Mouse (Mus musculus): ENCODE measurements around the gene Clp1. TPM values are rescaled to one million over a fixed set of nuclear protein-coding genes. Genes with fewer than 3 reads are reported as not detected.

Clp1 gene
- total and polyA plus RNA-seq, 3 experiments, result 27.1 to 29.8 TPM; not detected in 1

DNA sequence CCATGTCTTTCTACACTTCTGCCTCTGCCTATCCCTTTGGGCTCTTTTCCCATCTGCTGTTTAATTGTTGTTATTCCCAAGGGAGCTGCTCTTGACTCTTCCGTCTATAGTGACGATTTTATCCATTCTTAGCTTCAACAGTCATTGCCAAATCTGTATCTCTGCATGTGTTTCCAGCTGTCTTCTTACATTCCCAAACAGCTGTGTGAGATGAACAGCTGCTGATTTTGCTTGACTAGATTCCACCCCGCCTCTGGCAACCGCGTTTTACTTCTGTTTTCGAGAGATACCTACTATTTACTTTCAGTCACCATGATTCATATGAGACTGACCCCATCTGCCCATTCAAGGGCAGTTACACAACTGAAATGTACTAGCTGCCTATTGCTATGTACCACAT lies 23.0 kb upstream of the Clp1 start:
- H3K27me3 ChIP-seq (ENCODE audit: control insufficient read depth in 1 of 2, insufficient read depth in 2 of 2, low read length in 2 of 2), result peaks cover 27 to 51% of the 10 kb centered on the region in 2 experiments

GRCm38 (mm10) chr2:84744126-84744525 lies 17.0 kb upstream of the Clp1 start:
- no peaks in the 10 kb centered on the region for H3K4me1 ChIP-seq (ENCODE audit: control insufficient read depth in 1 of 2, insufficient read depth in 2 of 2, low read length in 2 of 2)
- H3K79me2 ChIP-seq (ENCODE audit: control insufficient read depth, insufficient read depth, low read length, poor library complexity), result no peaks in the 10 kb centered on the region
- H3K27me3 ChIP-seq (ENCODE audit: control insufficient read depth in 1 of 2, insufficient read depth in 2 of 2, low read length in 2 of 2), result peaks cover 14 to 36% of the 10 kb centered on the region in 2 experiments
- no peak for TF ChIP-seq POLR2AphosphoS2 (IDR thresholded peaks at IDR 0.05; ENCODE audit: low read length)
- no peak overlapping the region for H3K4me3 ChIP-seq (ENCODE audit: control insufficient read depth in 1 of 2, insufficient read depth in 1 of 2, low read depth in 2 of 2, low read length in 2 of 2)
- DNase-seq (ENCODE audit: low read depth, low spot score), result no peak
- no peaks in the 10 kb centered on the region for H3K9me3 ChIP-seq (replicated peaks; ENCODE audit: insufficient read depth, low read length)
- H3K36me3 ChIP-seq (ENCODE audit: control insufficient read depth in 1 of 2, insufficient read depth in 2 of 2, low read length in 2 of 2), result no peaks in the 10 kb centered on the region
- H3K9ac ChIP-seq (ENCODE audit: control insufficient read depth, low read depth, low read length, poor library complexity, severe bottlenecking), result no peak overlapping the region
- no peak overlapping the region for H3K27ac ChIP-seq (ENCODE audit: control insufficient read depth, low read depth, low read length)

More for the DNA sequence above, 23.0 kb upstream of the Clp1 start:
- H3K36me3 ChIP-seq (ENCODE audit: control insufficient read depth in 1 of 2, insufficient read depth in 2 of 2, low read length in 2 of 2), result no peaks in the 10 kb centered on the region
- H3K4me3 ChIP-seq (ENCODE audit: control insufficient read depth in 1 of 2, insufficient read depth in 1 of 2, low read depth in 2 of 2, low read length in 2 of 2), result no peak overlapping the region
- H3K4me1 ChIP-seq (ENCODE audit: control insufficient read depth in 1 of 2, insufficient read depth in 2 of 2, low read length in 2 of 2), result no peaks in the 10 kb centered on the region
- H3K9me3 ChIP-seq (replicated peaks; ENCODE audit: insufficient read depth, low read length), result no peaks in the 10 kb centered on the region
- H3K9ac ChIP-seq (ENCODE audit: control insufficient read depth, low read depth, low read length, poor library complexity, severe bottlenecking), result no peak overlapping the region
- TF ChIP-seq MYB (IDR thresholded peaks at IDR 0.05; ENCODE audit: low read depth, low read length), result no peak
- TF ChIP-seq UBTF (IDR thresholded peaks at IDR 0.05; ENCODE audit: borderline replicate concordance, insufficient read depth, low read depth, low read length), result no peak
- TF ChIP-seq EP300 (IDR thresholded peaks at IDR 0.05; ENCODE audit: low read depth in 1 of 2, low read length in 2 of 2), result no peak
- no peak for TF ChIP-seq MAZ (IDR thresholded peaks at IDR 0.05; ENCODE audit: low read depth, low read length)
- no peak for TF ChIP-seq BHLHE40 (IDR thresholded peaks at IDR 0.05; ENCODE audit: borderline replicate concordance, low read depth, low read length)
- no peak for TF ChIP-seq HCFC1 (IDR thresholded peaks at IDR 0.05; ENCODE audit: low read depth, low read length)
- TF ChIP-seq ZKSCAN1 (IDR thresholded peaks at IDR 0.05; ENCODE audit: low read depth, low read length), result no peak
- no peak for TF ChIP-seq CHD2 (IDR thresholded peaks at IDR 0.05; ENCODE audit: low read length)
- TF ChIP-seq JUND (IDR thresholded peaks at IDR 0.05; ENCODE audit: low read depth, low read length), result no peak
- TF ChIP-seq SMC3 (IDR thresholded peaks at IDR 0.05; ENCODE audit: low read depth, low read length), result no peak
- no peak overlapping the region for H3K27ac ChIP-seq (ENCODE audit: control insufficient read depth, low read depth, low read length)
- no peak for DNase-seq (ENCODE audit: low read depth, low spot score)
- H3K79me2 ChIP-seq (ENCODE audit: control insufficient read depth, insufficient read depth, low read length, poor library complexity), result no peaks in the 10 kb centered on the region

- H3K9ac ChIP-seq (ENCODE audit: control insufficient read depth, low read depth, low read length, poor library complexity, severe bottlenecking), result no peak within 1 kb of the TSS
- no peak for TF ChIP-seq USF2 (IDR thresholded peaks at IDR 0.05; ENCODE audit: borderline replicate concordance in 1 of 2, insufficient read depth in 1 of 2, low read depth in 1 of 2, low read length in 2 of 2)
- no peak for TF ChIP-seq E2F4 (IDR thresholded peaks at IDR 0.05; ENCODE audit: borderline replicate concordance, low read depth, low read length)
- no peak for TF ChIP-seq POLR2AphosphoS2 (IDR thresholded peaks at IDR 0.05; ENCODE audit: low read length)
- TF ChIP-seq GATA1 (IDR thresholded peaks at IDR 0.05; ENCODE audit: low read depth, low read length), result no peak
- TF ChIP-seq MYC (IDR thresholded peaks at IDR 0.05; ENCODE audit: low read depth, low read length), result no peak
- TF ChIP-seq POLR2AphosphoS5 (IDR thresholded peaks at IDR 0.05; ENCODE audit: borderline replicate concordance, low read depth, low read length), result no peak
- no peak for TF ChIP-seq TBP (IDR thresholded peaks at IDR 0.05; ENCODE audit: low read depth, low read length)
- TF ChIP-seq TAL1 (IDR thresholded peaks at IDR 0.05; ENCODE audit: low read length), result no peak
- no peak for TF ChIP-seq CTCF (IDR thresholded peaks at IDR 0.05 in 2 of 3, conservative IDR thresholded peaks at IDR 0.05 in 1 of 3; ENCODE audit: control insufficient read depth in 1 of 3, insufficient read depth in 1 of 3, low read depth in 2 of 3, low read length in 3 of 3, poor library complexity in 1 of 3, severe bottlenecking in 1 of 3)
- H3K79me2 ChIP-seq (ENCODE audit: control insufficient read depth, insufficient read depth, low read length, poor library complexity), result no peaks in the 10 kb centered on the region
These were observed 16.4 kb upstream of the Clp1 start, which contains the start of gene Gm19426 for GRCm38 (mm10) chr2:84743561-84743960. Gene Gm19426, minus strand, starts transcription at chr2:84743655.

More at GRCm38 (mm10) chr2:84743561-84743960, 16.4 kb upstream of the Clp1 start, which contains the start of gene Gm19426:
- Histone ChIP-seq H3K27me3 (ENCODE audit: control insufficient read depth in 1 of 2, insufficient read depth in 2 of 2, low read length in 2 of 2) (peaks cover 13 to 30% of the 10 kb centered on the region in 2 experiments), H3K4me1 (ENCODE audit: control insufficient read depth in 1 of 2, insufficient read depth in 2 of 2, low read length in 2 of 2) (no peaks in the 10 kb centered on the region), H3K36me3 (ENCODE audit: control insufficient read depth in 1 of 2, insufficient read depth in 2 of 2, low read length in 2 of 2) (no peaks in the 10 kb centered on the region), H3K27ac (ENCODE audit: control insufficient read depth, low read depth, low read length) (no peak within 1 kb of the TSS), H3K9me3 (replicated peaks; ENCODE audit: insufficient read depth, low read length) (no peaks in the 10 kb centered on the region), H3K4me3 (ENCODE audit: control insufficient read depth in 1 of 2, insufficient read depth in 1 of 2, low read depth in 2 of 2, low read length in 2 of 2) (no peak within 1 kb of the TSS)
- no peak for DNase-seq (ENCODE audit: low read depth, low spot score)
